Mouse (Mus musculus) layer of hippocampus, postnatal 25 days (tissue): ENCODE results near the gene Sgpp1. TPM values are rescaled to one million over a fixed set of nuclear protein-coding genes. Genes with fewer than 3 reads are reported as not detected.

Experiments
- total RNA-seq, 2 experiments: library from RNA; stranded (reverse); gene quantifications; 2 replicates each; pipeline ENCODE4 v1.2.3; 2021

The Sgpp1 gene
- total RNA-seq, 2 experiments from 2014 or later, result 30.1 to 34.8 TPM

Other genes starting within 250 kb of the Sgpp1 start
- 10 to 100 TPM; 74.0 to 80.2 TPM for gene Ppp2r5e, start 139.5 kb downstream of the Sgpp1 start, total RNA-seq
- 1 to 10 TPM; 3.5 to 3.9 TPM for gene Wdr89, start 66.2 kb downstream of the Sgpp1 start, total RNA-seq
- gene Syne2, start 82.4 kb upstream of the Sgpp1 start, total RNA-seq, result 10 to 100 TPM; 23.0 to 25.5 TPM